Mouse (Mus musculus): Measurements from ENCODE around the gene Tyrp1.

Gene Tyrp1

DNA sequence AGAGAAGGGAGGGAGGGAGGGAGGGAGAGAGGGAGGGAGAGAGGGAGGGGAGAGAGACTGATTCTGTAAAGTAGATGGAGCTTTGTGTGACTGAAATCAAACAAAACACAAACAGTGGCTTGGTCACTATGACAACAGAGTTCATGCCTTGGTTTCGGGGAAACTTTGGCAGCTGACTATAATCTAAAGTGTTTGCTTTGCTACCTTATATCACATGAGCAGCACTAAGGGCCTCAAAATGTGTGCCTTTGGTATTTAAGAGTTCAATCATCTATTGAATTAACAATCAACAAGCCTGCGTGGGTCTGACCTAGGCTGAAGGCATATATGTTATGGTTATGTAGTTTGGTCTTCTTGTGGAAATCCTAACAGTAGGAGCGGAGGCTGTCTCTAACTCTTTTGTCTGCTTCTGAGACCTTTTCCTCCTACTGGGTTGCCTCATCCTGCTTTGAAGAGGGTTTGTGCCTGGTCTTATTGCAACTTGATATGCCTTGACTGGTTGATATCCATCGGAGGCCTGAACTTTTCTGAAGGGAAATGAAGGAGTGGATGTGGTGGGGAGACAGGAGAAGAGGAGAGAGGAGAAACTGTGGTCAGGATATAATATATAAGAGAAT lies 61.5 kb downstream of the Tyrp1 start:
- no peak for DNase-seq (ENCODE audit: low spot score in 2 of 2)
